Mouse (Mus musculus) CH12.LX (cell line): Measurements from ENCODE around the gene Rnf169. TPM values are rescaled to one million over a fixed set of nuclear protein-coding genes. Genes with fewer than 3 reads are reported as not detected.
"Not testable (repeated sequence)": the region's sequence is repeated elsewhere in the genome, so short reads cannot be mapped to it uniquely, and the experiment has no call there.

Source experiments
- DNase-seq: peaks from one replicate; pipeline ENCODE4 v3.0.0-alpha.2; 2013; ENCODE audit errors: extremely low read depth
- H3K27ac ChIP-seq: 2 replicates; pipeline ENCODE4 v1.5.1; 2012; ENCODE audit warnings: low read depth, mild to moderate bottlenecking, control low read depth, moderate library complexity; ENCODE audit not compliant: insufficient read depth
- H3K27me3 ChIP-seq: replicated peaks from 2 replicates; pipeline ENCODE3; 2012; ENCODE audit warnings: inconsistent platforms
- H3K36me3 ChIP-seq, 2 experiments: replicated peaks in 1 of 2; 2 replicates each; pipeline versions ENCODE3 to v1.6.1; 2012; ENCODE audit warnings: inconsistent platforms in 1 of 2, low read length in 1 of 2, mild to moderate bottlenecking in 1 of 2, mixed read lengths in 1 of 2, moderate library complexity in 1 of 2; ENCODE audit not compliant: control insufficient read depth in 1 of 2, insufficient read depth in 1 of 2
- H3K4me1 ChIP-seq, 2 experiments: 2 replicates each; pipeline ENCODE4 v1.6.1; 2012; ENCODE audit warnings: inconsistent platforms in 1 of 2, moderate library complexity in 1 of 2; ENCODE audit not compliant: insufficient read depth in 2 of 2, control insufficient read depth in 1 of 2
- H3K4me2 ChIP-seq: 2 replicates; pipeline ENCODE4 v1.6.1; 2012; ENCODE audit warnings: low read depth, mild to moderate bottlenecking, control low read depth; ENCODE audit not compliant: poor library complexity, insufficient read depth, severe bottlenecking
- H3K4me3 ChIP-seq, 3 experiments: fragments of 150-350 bp in 1 of 3; sonication (generic) in 1 of 3; replicated peaks in 1 of 3; 2 replicates each; pipeline versions ENCODE3 to v1.5.1; 2011 to 2012; ENCODE audit warnings: low read depth in 2 of 3, low read length in 2 of 3, mild to moderate bottlenecking in 2 of 3, moderate library complexity in 2 of 3, control low read depth in 1 of 3, improper control_type of control experiment in 1 of 3, inconsistent platforms in 1 of 3, mixed read lengths in 1 of 3; ENCODE audit not compliant: poor library complexity in 1 of 3
- H3K79me2 ChIP-seq: replicated peaks from 2 replicates; pipeline ENCODE4 v1.6.1; 2012; ENCODE audit warnings: mild to moderate bottlenecking, moderate library complexity; ENCODE audit not compliant: control insufficient read depth, poor library complexity, insufficient read depth, severe bottlenecking; ENCODE audit errors: extremely low read depth
- H3K9ac ChIP-seq: 2 replicates; pipeline ENCODE4 v1.6.1; 2012; ENCODE audit warnings: low read depth, mild to moderate bottlenecking, control low read depth, moderate library complexity; ENCODE audit not compliant: insufficient read depth
- H3K9me3 ChIP-seq: replicated peaks from 2 replicates; pipeline ENCODE3; 2012; ENCODE audit warnings: low read length, inconsistent platforms, mixed read lengths
- BHLHE40 ChIP-seq: IDR thresholded peaks from 2 replicates; pipeline ENCODE4 v1.6.1; 2011; ENCODE audit warnings: mild to moderate bottlenecking, low read depth, low read length, improper control_type of control experiment
- ELF1 ChIP-seq: IDR thresholded peaks from 2 replicates; pipeline ENCODE4 v1.6.1; 2014; ENCODE audit warnings: low read depth, mild to moderate bottlenecking, inconsistent platforms, low read length, improper control_type of control experiment
- GABPA ChIP-seq: IDR thresholded peaks from 2 replicates; pipeline ENCODE4 v1.6.1; 2012; ENCODE audit warnings: low read depth, low read length, improper control_type of control experiment, inconsistent platforms; ENCODE audit not compliant: insufficient replicate concordance
- HCFC1 ChIP-seq: IDR thresholded peaks from 2 replicates; pipeline ENCODE4 v1.6.1; 2012; ENCODE audit warnings: low read depth, mild to moderate bottlenecking, inconsistent platforms, low read length, improper control_type of control experiment
- JUN ChIP-seq: IDR thresholded peaks from 2 replicates; pipeline ENCODE4 v1.6.1; 2011; ENCODE audit warnings: low read depth, mild to moderate bottlenecking, low read length, improper control_type of control experiment, moderate library complexity; ENCODE audit not compliant: insufficient read depth
- JUND ChIP-seq: conservative IDR thresholded peaks from 2 replicates; pipeline ENCODE4 v1.6.1; 2011; ENCODE audit warnings: low read depth, low read length, improper control_type of control experiment
- MAFK ChIP-seq: IDR thresholded peaks from 2 replicates; pipeline ENCODE4 v1.6.1; 2011; ENCODE audit warnings: low read length, improper control_type of control experiment; ENCODE audit not compliant: insufficient replicate concordance
- MEF2A ChIP-seq: IDR thresholded peaks from 2 replicates; pipeline ENCODE4 v1.6.1; 2014; ENCODE audit warnings: low read depth, mild to moderate bottlenecking, inconsistent platforms, low read length, improper control_type of control experiment, borderline replicate concordance
- NRF1 ChIP-seq: IDR thresholded peaks from 2 replicates; pipeline ENCODE4 v1.6.1; 2014; ENCODE audit warnings: low read depth, mild to moderate bottlenecking, inconsistent platforms, low read length, improper control_type of control experiment, moderate library complexity
- PAX5 ChIP-seq: IDR thresholded peaks from 2 replicates; pipeline ENCODE4 v1.6.1; 2012; ENCODE audit warnings: low read length, inconsistent platforms, mixed read lengths
- POLR2AphosphoS2 ChIP-seq: IDR thresholded peaks from 2 replicates; pipeline ENCODE4 v1.6.1; 2011; ENCODE audit warnings: low read depth, low read length, improper control_type of control experiment
- RAD21 ChIP-seq: IDR thresholded peaks from 2 replicates; pipeline ENCODE4 v1.6.1; 2011; ENCODE audit warnings: low read depth, mild to moderate bottlenecking, low read length, improper control_type of control experiment, moderate library complexity
- RCOR1 ChIP-seq: conservative IDR thresholded peaks from 2 replicates; pipeline ENCODE4 v1.6.1; 2012; ENCODE audit warnings: low read depth, mild to moderate bottlenecking, inconsistent platforms, low read length, improper control_type of control experiment
- SIN3A ChIP-seq: IDR thresholded peaks from 2 replicates; pipeline ENCODE4 v1.6.1; 2012; ENCODE audit warnings: low read length, improper control_type of control experiment, inconsistent platforms
- TBP ChIP-seq: conservative IDR thresholded peaks from 2 replicates; pipeline ENCODE4 v1.6.1; 2011; ENCODE audit warnings: low read depth, low read length, improper control_type of control experiment
- TCF12 ChIP-seq: IDR thresholded peaks from 2 replicates; pipeline ENCODE4 v1.6.1; 2014; ENCODE audit warnings: low read depth, mild to moderate bottlenecking, inconsistent platforms, low read length, improper control_type of control experiment
- USF2 ChIP-seq: conservative IDR thresholded peaks from 2 replicates; pipeline ENCODE4 v1.6.1; 2011; ENCODE audit warnings: low read depth, low read length, improper control_type of control experiment
- ZC3H11A ChIP-seq: IDR thresholded peaks from 2 replicates; pipeline ENCODE4 v1.6.1; 2012; ENCODE audit warnings: low read depth, mild to moderate bottlenecking, inconsistent platforms, low read length, improper control_type of control experiment
- ZKSCAN1 ChIP-seq: IDR thresholded peaks from 2 replicates; pipeline ENCODE4 v1.6.1; 2012; ENCODE audit warnings: low read depth, inconsistent platforms, low read length, improper control_type of control experiment, borderline replicate concordance
- dilution Hi-C: fragments of 300-500 bp; cut with MboI; formaldehyde crosslinking; loops from 2 replicates; pipeline ENCODE4 v1.14.3; 2020; ENCODE audit warnings: low sequenced_read_pairs; ENCODE audit not compliant: extremely low pct_unique_long_range_greater_than_20kb, extremely low pct_ligation_motif_present
- in situ Hi-C: fragments of 300-500 bp; cut with MboI; formaldehyde crosslinking; loops from 3 replicates; pipeline ENCODE4 v1.14.3; 2019; ENCODE audit warnings: low sequenced_read_pairs, low pct_ligation_motif_present, low pct_unique_long_range_greater_than_20kb, mixed read lengths
- polyA plus RNA-seq: library from polyadenylated mRNA; unstranded; fragments of >175 nt; gene quantifications from 2 replicates; pipeline ENCODE4 v1.2.1, GENCODE M21; 2012; ENCODE audit warnings: low read depth; ENCODE audit not compliant: insufficient read length
- total RNA-seq, 2 experiments: library from RNA; depleted of rRNA; stranded (reverse); fragments of 300-350 nt in 1 of 2; fragments of >200 nt in 1 of 2; gene quantifications; 2 replicates each; pipeline ENCODE4 v1.2.3; 2012 to 2014

Rnf169 gene
- total and polyA plus RNA-seq, 3 experiments = 3.7 to 11.4 (median 5.2) TPM

DNA sequence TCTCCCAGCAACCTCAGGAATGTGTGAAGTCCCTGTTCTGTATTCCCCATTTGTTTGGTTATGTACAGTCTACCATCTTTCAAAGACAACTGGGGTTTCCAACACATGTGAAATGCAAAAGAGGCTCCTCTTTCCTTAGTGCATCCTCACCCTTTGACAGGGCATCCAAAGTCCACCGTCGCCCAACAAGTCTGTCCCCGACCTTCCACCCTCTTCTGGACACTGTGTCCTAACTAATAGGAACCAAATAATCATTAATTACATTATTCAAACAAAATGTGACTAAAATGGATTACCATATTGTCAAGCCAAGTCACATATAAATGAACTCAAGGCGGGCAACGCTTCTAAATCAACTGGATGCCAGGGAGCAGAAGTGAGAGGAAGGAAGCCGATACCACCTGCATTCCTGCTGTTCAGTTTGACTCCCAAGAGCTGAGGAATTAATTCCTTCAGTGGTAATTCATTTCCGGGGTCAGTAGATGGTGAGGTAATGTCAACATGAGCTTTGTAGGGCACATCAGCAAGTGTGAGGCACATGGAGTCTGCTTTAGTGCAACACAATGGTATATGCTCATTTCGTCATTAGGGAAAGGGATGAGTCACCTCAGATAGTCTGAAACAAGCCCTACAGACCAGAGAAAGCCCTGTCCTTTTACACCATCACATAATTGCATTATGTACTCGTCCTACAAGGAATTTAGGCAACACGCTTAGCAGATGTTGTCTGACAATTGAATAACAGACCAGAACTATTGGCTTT lies 5.9 kb downstream of the Rnf169 start:
- dilution Hi-C loops (no loop called here), in situ Hi-C loops (no loop called here)
- H3K9ac ChIP-seq = no peak overlapping the region
- H3K9me3 ChIP-seq = peaks cover 2% of the 10 kb centered on the region
- TF ChIP-seq TCF12 = no peak
- no peak for TF ChIP-seq GABPA
- no peak for TF ChIP-seq PAX5
- no peak for TF ChIP-seq ELF1
- TF ChIP-seq JUN = no peak
- no peak for TF ChIP-seq USF2
- TF ChIP-seq NRF1 = no peak
- TF ChIP-seq MAFK = no peak
- no peak for TF ChIP-seq ZKSCAN1
- no peak for TF ChIP-seq TBP
- no peak for TF ChIP-seq POLR2AphosphoS2
- no peak for TF ChIP-seq JUND
- TF ChIP-seq SIN3A = no peak
- no peak for TF ChIP-seq RAD21
- no peak for TF ChIP-seq BHLHE40
- no peak for TF ChIP-seq MEF2A
- TF ChIP-seq HCFC1 = no peak
- no peak for TF ChIP-seq ZC3H11A
- no peak for TF ChIP-seq RCOR1
- no peak for DNase-seq
- peaks cover 3 to 22% of the 10 kb centered on the region in 2 experiments; a peak in 2 of 4 replicates for H3K4me1 ChIP-seq
- no peak overlapping the region for H3K4me3 ChIP-seq
- peaks cover 25% of the 10 kb centered on the region for H3K79me2 ChIP-seq
- H3K36me3 ChIP-seq = peaks cover 0 to 14% of the 10 kb centered on the region in 2 experiments
- H3K27me3 ChIP-seq = no peaks in the 10 kb centered on the region
- H3K27ac ChIP-seq = no peak overlapping the region
- H3K4me2 ChIP-seq = no peak overlapping the region

- DNase-seq, H3K9me3 ChIP-seq, H3K27ac ChIP-seq, H3K27me3 ChIP-seq, H3K4me2 ChIP-seq, dilution Hi-C loops, H3K4me3 ChIP-seq, H3K9ac ChIP-seq, in situ Hi-C loops: not testable (repeated sequence)
- Histone ChIP-seq H3K79me2 (peaks cover 18% of the 10 kb centered on the region), H3K4me1 (peaks cover 3 to 17% of the 10 kb centered on the region in 2 experiments; a peak in 2 of 4 replicates), H3K36me3 (peaks cover 0 to 18% of the 10 kb centered on the region in 2 experiments)
These were observed 7.3 kb downstream of the Rnf169 start for GRCm38 (mm10) chr7:99972912-99973311.
